Mouse (Mus musculus) embryonic facial prominence, embryonic 11.5 days (tissue): ENCODE data around the gene Pou3f3. TPM values are rescaled to one million over a fixed set of nuclear protein-coding genes. Genes with fewer than 3 reads are reported as not detected.
A peak's percentile ranks its signal among the peaks of the same experiment; 100 is the strongest.

Experiments used
- ATAC-seq: fragments of 200-750 bp; cut with Nextera tagmentation; replicated peaks from 2 replicates; pipeline ENCODE4 v1.8.0; 2017; ENCODE audit warnings: low read depth; ENCODE audit not compliant: insufficient number of reproducible peaks, low FRiP score, low TSS enrichment
- DNase-seq: peaks from one replicate; pipeline ENCODE4 v3.0.0-alpha.2; 2015; ENCODE audit warnings: low spot score
- H3K27ac ChIP-seq: fragments of 300-500 bp; sonication (generic); replicated peaks from 2 replicates; pipeline ENCODE4 v1.5.1; 2014; ENCODE audit warnings: mild to moderate bottlenecking, low read depth, low read length, control low read depth
- H3K27me3 ChIP-seq: fragments of 300-500 bp; sonication (generic); 2 replicates; pipeline ENCODE4 v1.6.1; 2014; ENCODE audit warnings: mild to moderate bottlenecking, low read length, moderate library complexity, mixed read lengths; ENCODE audit not compliant: control insufficient read depth, insufficient read depth
- H3K36me3 ChIP-seq: fragments of 300-500 bp; sonication (generic); replicated peaks from 2 replicates; pipeline ENCODE4 v1.6.1; 2014; ENCODE audit warnings: low read depth, mild to moderate bottlenecking, low read length, moderate library complexity, mixed read lengths; ENCODE audit not compliant: control insufficient read depth, insufficient read depth
- H3K4me1 ChIP-seq: fragments of 300-500 bp; sonication (generic); 2 replicates; pipeline ENCODE4 v1.6.1; 2014; ENCODE audit warnings: low read length, mixed read lengths; ENCODE audit not compliant: control insufficient read depth, insufficient read depth
- H3K4me2 ChIP-seq: fragments of 300-500 bp; sonication (generic); 2 replicates; pipeline ENCODE4 v1.6.1; 2014; ENCODE audit warnings: low read depth, mild to moderate bottlenecking, control low read depth, low read length, moderate library complexity
- H3K4me3 ChIP-seq: fragments of 300-500 bp; sonication (generic); 2 replicates; pipeline ENCODE4 v1.5.1; 2014; ENCODE audit warnings: low read depth, low read length, control low read depth
- H3K9ac ChIP-seq: fragments of 300-500 bp; sonication (generic); replicated peaks from 2 replicates; pipeline ENCODE4 v1.6.1; 2014; ENCODE audit warnings: mild to moderate bottlenecking, control low read depth, low read length
- H3K9me3 ChIP-seq: fragments of 300-500 bp; sonication (generic); replicated peaks from 2 replicates; pipeline ENCODE4 v1.6.1; 2016; ENCODE audit warnings: mild to moderate bottlenecking, low read length, inconsistent platforms, mixed read lengths; ENCODE audit not compliant: control insufficient read depth
- WGBS: fragments of 180-500 bp; shearing (Covaris S2); extraction: QIAGEN DNeasy Blood & Tissue Kit; methylation state at CpG from one replicate; pipeline ENCODE4 v1.1.7; 2014; 5-methylcytosine and 5-hydroxymethylcytosine counted together
- polyA plus RNA-seq: library from polyadenylated mRNA; unstranded; fragments of >200 nt; fragmentation: Nextera tagmentation; extraction: Ambion mirVana; gene quantifications from 2 replicates; pipeline ENCODE4 v1.2.1, GENCODE M21; 2014

Pou3f3 gene
- polyA plus RNA-seq, 1 experiment from 2014 or later: 9.9 TPM

DNA sequence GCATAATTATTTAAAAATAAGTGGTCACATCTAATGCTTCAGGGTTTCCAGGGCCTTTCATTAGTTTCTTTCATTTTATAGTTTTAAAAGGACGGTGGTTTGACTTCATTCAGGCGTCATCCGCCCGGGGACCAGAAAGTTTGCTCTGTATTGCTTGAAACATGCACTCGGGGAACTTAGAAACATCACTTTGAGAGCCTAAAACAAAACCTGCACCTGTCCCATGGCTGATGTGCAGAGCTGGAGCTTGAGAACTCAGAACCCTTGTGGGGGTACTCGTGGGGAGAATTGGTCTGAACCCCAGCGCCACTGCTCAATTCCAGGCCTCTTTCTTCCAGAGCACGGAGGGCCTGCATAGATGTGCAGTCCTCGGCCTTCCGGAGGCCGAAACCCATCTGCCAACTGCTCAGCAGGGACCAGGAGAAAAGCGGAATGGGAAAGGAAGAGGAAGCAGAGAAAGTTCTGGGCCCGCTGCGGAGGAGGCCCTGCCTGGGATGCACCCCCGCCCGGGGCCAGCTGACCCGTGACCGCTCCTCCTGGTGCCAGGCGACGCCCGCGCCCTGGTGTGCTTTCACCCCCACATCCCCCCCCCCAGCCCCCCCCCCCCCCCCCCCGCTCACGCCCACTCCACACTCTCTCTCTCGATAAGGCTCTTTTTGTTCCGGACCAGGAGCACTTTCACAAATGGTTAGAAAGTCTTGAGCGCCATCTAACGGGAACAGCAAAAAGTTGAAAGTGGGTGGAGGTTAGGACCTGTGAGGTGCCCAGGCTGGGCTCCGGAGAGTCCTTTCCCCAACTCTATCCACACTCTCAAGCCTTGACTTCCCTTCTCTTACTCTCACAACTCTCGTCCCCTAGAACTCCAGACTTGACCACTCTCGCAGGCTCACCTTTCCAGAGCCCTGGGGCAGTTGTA is 18.7 kb downstream of the Pou3f3 start:
- Histone ChIP-seq H3K4me3 (peak overlapping the region; percentile 40), H3K9me3 (no peaks in the 10 kb centered on the region), H3K4me2 (peak overlapping the region; percentile 66), H3K4me1 (peaks cover 6% of the 10 kb centered on the region), H3K27me3 (peaks cover 38% of the 10 kb centered on the region), H3K36me3 (no peaks in the 10 kb centered on the region), H3K27ac (0 out of 2 replicates have a peak overlapping the region, but pooled peaks have one; percentile 16), H3K9ac (peak overlapping the region; percentile 56)
- ATAC-seq: peak; percentile 53
- peak; percentile 86 for DNase-seq
- under 1% methylated on average over 22 of the region's 31 CpGs for WGBS

DNA sequence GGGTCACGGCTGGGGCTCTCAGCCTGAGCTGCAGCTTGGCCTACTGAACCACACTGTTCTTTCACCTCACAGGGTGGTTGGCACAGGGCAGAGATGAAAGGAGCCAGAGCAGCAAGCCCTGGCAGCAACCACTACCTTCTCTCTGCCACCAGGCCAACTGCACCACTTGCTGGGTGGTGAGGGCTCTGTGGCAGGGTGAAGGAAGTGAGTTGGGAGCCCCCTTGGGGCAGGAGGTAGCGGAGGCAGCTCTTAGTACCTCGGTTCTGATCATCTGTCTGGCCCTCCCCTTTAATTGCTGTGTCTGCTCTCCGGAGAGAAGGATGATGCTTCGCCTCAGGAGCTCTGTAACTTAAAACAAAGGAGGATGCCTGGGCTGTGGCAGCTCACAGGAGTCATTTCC is 23.0 kb downstream of the Pou3f3 start:
- H3K9ac ChIP-seq: no peak overlapping the region
- ATAC-seq: 0 out of 2 replicates have a peak, but pooled peaks have one; percentile 22
- H3K4me2 ChIP-seq: no peak overlapping the region
- H3K9me3 ChIP-seq: no peaks in the 10 kb centered on the region
- H3K4me1 ChIP-seq: peaks cover 1% of the 10 kb centered on the region; the same call in 1 of the 2 replicates
- peaks cover 7% of the 10 kb centered on the region for H3K27me3 ChIP-seq
- H3K4me3 ChIP-seq: no peak overlapping the region
- 14% methylated on average over 5 of the region's 5 CpGs for WGBS
- H3K36me3 ChIP-seq: no peaks in the 10 kb centered on the region
- no peak overlapping the region for H3K27ac ChIP-seq
- peak; percentile 28 for DNase-seq

DNA sequence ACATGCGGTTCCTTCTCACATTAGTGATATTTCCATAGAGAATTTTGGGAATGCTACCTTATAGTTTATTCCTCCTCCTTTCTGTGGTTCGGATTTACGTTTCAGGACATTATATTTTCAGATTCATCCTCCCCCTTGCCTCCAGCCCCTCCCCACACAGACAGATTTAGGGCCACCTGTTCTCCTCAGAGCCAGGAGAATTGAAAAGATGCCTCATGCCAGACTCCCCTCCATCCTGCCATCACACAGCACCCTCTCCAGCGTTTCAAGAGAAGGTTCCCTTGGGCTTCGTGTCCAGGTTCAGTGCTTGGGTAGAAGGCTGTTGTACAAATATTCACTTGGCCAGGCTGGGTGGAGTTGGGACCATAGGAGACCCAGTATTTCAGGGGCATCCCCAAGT is 25.8 kb downstream of the Pou3f3 start:
- no peaks in the 10 kb centered on the region for H3K9me3 ChIP-seq
- no peak overlapping the region for H3K9ac ChIP-seq
- WGBS: 76% methylated on average over 5 of the region's 5 CpGs
- no peak overlapping the region for H3K27ac ChIP-seq
- H3K27me3 ChIP-seq: no peaks in the 10 kb centered on the region; the same call in 1 of the 2 replicates
- DNase-seq (no peak), ATAC-seq (no peak)
- no peak overlapping the region for H3K4me2 ChIP-seq
- H3K4me3 ChIP-seq: no peak overlapping the region
- no peaks in the 10 kb centered on the region for H3K4me1 ChIP-seq
- H3K36me3 ChIP-seq: no peaks in the 10 kb centered on the region

DNA sequence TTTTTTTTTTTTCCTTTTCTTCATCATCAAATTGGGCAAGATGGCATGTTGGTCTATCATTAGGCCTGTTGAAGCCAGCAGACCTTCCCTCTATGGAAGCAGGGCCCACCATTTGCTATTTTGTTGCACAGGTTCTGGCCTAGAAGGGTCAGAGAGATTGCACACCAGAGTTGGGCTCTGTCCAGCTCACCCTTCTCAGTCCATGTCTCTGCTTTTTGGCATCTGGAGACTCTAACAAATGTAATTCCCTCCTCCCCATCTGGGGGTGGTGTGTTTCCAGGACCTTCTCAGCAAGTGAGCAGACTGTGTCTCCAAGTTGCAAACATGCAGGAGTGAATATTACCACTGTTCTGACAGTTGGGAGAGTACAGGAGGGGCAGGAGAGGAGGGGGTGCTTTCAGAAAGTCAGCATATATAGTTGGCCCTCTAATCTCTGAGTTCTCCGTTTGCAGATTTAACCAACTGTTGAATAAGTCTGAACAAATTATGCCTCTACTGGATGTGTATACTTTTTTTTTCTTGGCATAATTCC is 28.3 kb downstream of the Pou3f3 start:
- Histone ChIP-seq H3K27me3 (no peaks in the 10 kb centered on the region; the same call in 1 of the 2 replicates), H3K4me1 (no peaks in the 10 kb centered on the region), H3K27ac (no peak overlapping the region), H3K4me2 (no peak overlapping the region), H3K9ac (no peak overlapping the region), H3K36me3 (no peaks in the 10 kb centered on the region), H3K9me3 (no peaks in the 10 kb centered on the region), H3K4me3 (no peak overlapping the region)
- 93% methylated on average over 1 of the region's 1 CpGs for WGBS
- DNase-seq (no peak), ATAC-seq (no peak)

DNA sequence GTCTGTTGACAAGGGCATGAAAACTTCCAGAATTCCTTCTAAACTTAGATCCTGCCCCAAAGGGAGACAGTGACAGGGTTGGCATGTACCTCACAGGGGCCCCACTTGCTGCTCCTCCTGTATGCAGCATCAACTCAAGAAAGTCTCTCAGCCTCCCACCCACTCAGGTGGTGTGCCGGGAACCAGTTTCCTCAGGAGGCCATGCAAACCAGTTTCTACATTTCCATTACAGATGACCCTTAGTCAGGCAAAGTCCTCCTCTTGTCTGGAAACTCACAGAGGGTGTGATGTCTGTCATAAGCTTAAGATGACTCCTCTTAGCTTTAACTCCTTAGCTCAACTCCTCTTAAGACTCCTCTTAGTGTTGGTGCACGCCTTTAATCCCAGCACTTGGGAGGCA is 29.3 kb downstream of the Pou3f3 start:
- H3K27ac ChIP-seq: no peak overlapping the region
- H3K36me3 ChIP-seq: no peaks in the 10 kb centered on the region
- H3K9ac ChIP-seq: no peak overlapping the region
- no peaks in the 10 kb centered on the region; the same call in 1 of the 2 replicates for H3K27me3 ChIP-seq
- H3K4me3 ChIP-seq: no peak overlapping the region
- H3K4me2 ChIP-seq: no peak overlapping the region
- WGBS: 78% methylated on average over 2 of the region's 2 CpGs
- DNase-seq: no peak
- no peak for ATAC-seq
- no peaks in the 10 kb centered on the region for H3K9me3 ChIP-seq
- no peaks in the 10 kb centered on the region for H3K4me1 ChIP-seq

DNA sequence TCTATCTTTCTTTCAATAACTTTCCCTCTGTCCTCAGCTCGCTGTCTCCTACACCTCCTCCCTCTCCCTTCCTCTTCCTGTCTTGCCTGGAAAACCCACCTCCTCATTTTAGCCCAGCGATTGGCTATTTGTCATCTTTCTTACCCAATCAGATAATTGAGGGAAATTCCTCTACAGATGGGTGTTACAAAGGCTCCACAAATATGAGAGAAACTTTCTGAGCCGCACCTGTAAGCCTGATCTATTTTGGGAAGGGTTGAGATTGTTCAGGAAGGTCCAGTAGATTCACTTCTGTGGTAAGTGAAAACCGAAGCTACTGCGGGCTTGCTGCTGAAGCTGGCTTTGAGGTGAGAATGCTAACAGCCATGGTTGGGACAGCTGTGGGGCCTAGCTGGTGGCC is 31.6 kb downstream of the Pou3f3 start:
- H3K9me3 ChIP-seq: no peaks in the 10 kb centered on the region
- DNase-seq: no peak
- no peaks in the 10 kb centered on the region for H3K4me1 ChIP-seq
- no peak overlapping the region for H3K27ac ChIP-seq
- H3K4me2 ChIP-seq: no peak overlapping the region
- H3K27me3 ChIP-seq: no peaks in the 10 kb centered on the region
- WGBS: 86% methylated on average over 5 of the region's 5 CpGs
- H3K9ac ChIP-seq: no peak overlapping the region
- no peaks in the 10 kb centered on the region for H3K36me3 ChIP-seq
- ATAC-seq: no peak
- H3K4me3 ChIP-seq: no peak overlapping the region

DNA sequence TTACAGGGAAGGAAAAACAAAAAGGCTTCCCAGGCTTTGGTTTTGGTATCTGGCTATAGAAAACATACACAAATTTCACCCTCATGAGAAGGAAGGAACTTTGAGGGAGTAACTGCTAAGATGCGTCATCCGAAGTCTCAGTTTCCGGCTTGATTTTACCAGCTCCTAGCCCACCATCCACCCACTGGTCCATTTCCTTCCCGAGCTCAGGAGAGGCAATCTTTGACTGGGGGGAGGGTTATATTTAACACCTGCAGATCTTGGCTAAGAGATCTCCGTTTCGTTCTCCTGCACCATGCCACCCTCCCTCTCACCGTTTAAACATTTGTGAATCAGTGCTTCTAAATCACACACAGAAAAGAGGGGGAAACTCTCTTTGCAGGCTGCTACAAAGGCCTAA is 32.1 kb downstream of the Pou3f3 start:
- 83% methylated on average over 7 of the region's 7 CpGs for WGBS

More for the DNA sequence above, 32.1 kb downstream of the Pou3f3 start:
- Histone ChIP-seq H3K4me3 (no peak overlapping the region), H3K9ac (no peak overlapping the region), H3K27ac (no peak overlapping the region), H3K27me3 (no peaks in the 10 kb centered on the region), H3K9me3 (no peaks in the 10 kb centered on the region), H3K4me2 (no peak overlapping the region), H3K36me3 (no peaks in the 10 kb centered on the region), H3K4me1 (no peaks in the 10 kb centered on the region)
- no peak for ATAC-seq
- no peak for DNase-seq
